Mouse (Mus musculus) G1E (cell line): ENCODE measurements around the gene Grm7. TPM values are rescaled to one million over a fixed set of nuclear protein-coding genes. Genes with fewer than 3 reads are reported as not detected.

Experiments used
- ATAC-seq: 2 replicates; pipeline ENCODE4 v1.8.0; 2016; ENCODE audit warnings: mild to moderate bottlenecking; ENCODE audit not compliant: insufficient number of reproducible peaks, poor library complexity, low FRiP score, severe bottlenecking; ENCODE audit errors: extremely low read depth
- DNase-seq: peaks from one replicate; pipeline ENCODE4 v3.0.0; 2012; ENCODE audit warnings: low spot score
- H3K27me3 ChIP-seq: 2 replicates; pipeline ENCODE4 v1.6.1; 2012; ENCODE audit warnings: mild to moderate bottlenecking, low read length, inconsistent platforms; ENCODE audit not compliant: insufficient read depth
- H3K36me3 ChIP-seq: replicated peaks from 2 replicates; pipeline ENCODE3; 2012; ENCODE audit warnings: mild to moderate bottlenecking, inconsistent platforms
- H3K4me1 ChIP-seq: 2 replicates; pipeline ENCODE4 v1.6.1; 2012; ENCODE audit warnings: low read depth, low read length, inconsistent platforms, mixed read lengths; ENCODE audit not compliant: insufficient read depth
- H3K4me3 ChIP-seq: 2 replicates; pipeline ENCODE4 v1.5.1; 2012; ENCODE audit warnings: low read depth, mild to moderate bottlenecking, inconsistent platforms, low read length, moderate library complexity, mixed read lengths
- H3K9me3 ChIP-seq: replicated peaks from 2 replicates; pipeline ENCODE4 v1.6.1; 2012; ENCODE audit warnings: inconsistent platforms
- CTCF ChIP-seq: IDR thresholded peaks from 2 replicates; pipeline ENCODE4 v1.5.1; 2012; ENCODE audit warnings: low read depth, low read length, inconsistent platforms, mixed read lengths
- GATA1 ChIP-seq: IDR thresholded peaks from 2 replicates; pipeline ENCODE4 v1.6.1; 2012; ENCODE audit warnings: borderline replicate concordance, low read length, inconsistent platforms, mixed read lengths
- GATA2 ChIP-seq: IDR thresholded peaks from 2 replicates; pipeline ENCODE4 v1.6.1; 2012; ENCODE audit warnings: low read depth, low read length, inconsistent platforms, borderline replicate concordance
- POLR2AphosphoS5 ChIP-seq: IDR thresholded peaks from 2 replicates; pipeline ENCODE4 v1.6.1; 2012; ENCODE audit warnings: low read depth, low read length, inconsistent platforms; ENCODE audit not compliant: insufficient replicate concordance
- TAL1 ChIP-seq: conservative IDR thresholded peaks from 2 replicates; pipeline ENCODE4 v1.6.1; 2012; ENCODE audit warnings: low read depth, low read length, inconsistent platforms, mixed read lengths
- polyA plus RNA-seq: library from polyadenylated mRNA; stranded (reverse); fragments of >175 nt; gene quantifications from 2 replicates; pipeline ENCODE4 v1.2.3, GENCODE M21; 2012
- total RNA-seq, 2 experiments: library from RNA; stranded (forward) in 1 of 2; stranded (reverse) in 1 of 2; fragments of 200-1000 nt in 1 of 2; fragments of >200 nt in 1 of 2; fragmentation: Nextera tagmentation in 1 of 2; gene quantifications; 2 replicates each; pipeline ENCODE4 v1.2.3; 2014 to 2017

Gene Grm7
- total and polyA plus RNA-seq, 3 experiments = 0.11 TPM; not detected in 2

DNA sequence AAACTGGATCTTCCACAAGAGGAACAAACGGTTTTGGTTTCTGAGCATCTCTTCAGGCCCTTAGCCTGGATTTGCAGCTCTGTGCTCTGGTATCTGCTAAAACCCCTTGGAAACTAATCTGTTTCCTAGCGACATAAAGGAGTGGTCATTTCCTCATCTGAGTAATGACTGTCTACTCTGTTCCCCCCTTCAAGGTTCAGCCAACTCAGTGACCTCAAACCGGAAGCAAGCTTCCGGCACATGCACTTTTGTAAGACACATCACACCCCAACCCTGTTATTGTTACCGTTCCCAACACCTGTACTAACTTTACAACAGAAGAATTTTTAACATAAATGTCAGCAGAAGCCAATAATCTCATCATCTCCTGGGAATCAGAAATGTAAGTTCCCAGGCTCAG is 166.8 kb downstream of the Grm7 start:
- TF ChIP-seq POLR2AphosphoS5 = no peak
- TF ChIP-seq CTCF = no peak
- no peak for TF ChIP-seq GATA1
- no peak for TF ChIP-seq GATA2
- TF ChIP-seq TAL1 = no peak
- no peaks in the 10 kb centered on the region for H3K27me3 ChIP-seq
- H3K9me3 ChIP-seq = 0 out of 2 replicates have a peak, but pooled peaks cover 2% of the 10 kb centered on the region
- DNase-seq (no peak), ATAC-seq (no peak)
- no peaks in the 10 kb centered on the region for H3K4me1 ChIP-seq
- H3K4me3 ChIP-seq = no peak overlapping the region
- H3K36me3 ChIP-seq = no peaks in the 10 kb centered on the region

DNA sequence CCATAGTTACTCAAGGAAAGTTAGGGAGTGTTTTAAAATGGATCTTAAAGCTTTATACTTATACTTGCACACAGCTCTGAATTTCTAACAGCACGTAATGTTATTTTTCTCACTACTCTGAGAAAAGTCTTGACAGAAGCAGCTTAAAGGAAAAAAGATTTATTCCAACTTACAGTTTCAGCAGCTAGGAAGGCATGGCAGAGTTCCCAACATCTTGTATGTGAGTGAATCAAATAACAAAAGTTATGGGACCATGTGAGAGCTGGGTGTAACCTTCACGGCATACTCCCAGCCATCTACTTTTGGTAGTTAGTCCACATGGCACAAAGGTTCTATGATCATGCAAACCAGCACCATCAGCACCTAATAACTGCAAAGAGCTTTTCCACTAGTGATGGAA is 172.9 kb downstream of the Grm7 start:
- peaks cover 6% of the 10 kb centered on the region for H3K9me3 ChIP-seq
- H3K4me3 ChIP-seq = no peak overlapping the region
- no peak for ATAC-seq
- H3K36me3 ChIP-seq = no peaks in the 10 kb centered on the region
- DNase-seq = no peak
- no peaks in the 10 kb centered on the region for H3K27me3 ChIP-seq
- no peaks in the 10 kb centered on the region for H3K4me1 ChIP-seq
- no peak for TF ChIP-seq GATA2
- TF ChIP-seq POLR2AphosphoS5 = no peak
- TF ChIP-seq GATA1 = no peak
- TF ChIP-seq CTCF = no peak
- TF ChIP-seq TAL1 = no peak

DNA sequence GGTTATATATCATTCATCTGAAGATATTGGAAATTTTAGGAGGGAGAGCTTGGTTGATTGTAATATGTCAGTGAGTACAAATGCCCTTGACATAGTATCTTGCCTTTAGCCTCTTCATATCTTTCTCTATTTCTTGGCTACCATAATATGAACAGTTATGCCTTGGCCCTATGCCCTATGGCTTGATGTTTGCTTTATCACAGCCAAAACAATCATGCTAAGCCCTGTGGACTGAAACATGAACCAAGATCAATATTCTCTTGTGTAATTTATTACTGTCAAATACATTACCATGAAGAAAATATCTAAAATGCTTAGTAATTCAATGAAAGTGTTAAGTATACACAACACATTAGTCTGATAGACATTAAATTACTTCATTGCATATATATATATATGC is 222.9 kb downstream of the Grm7 start:
- no peak for DNase-seq
- no peak overlapping the region for H3K4me3 ChIP-seq
- H3K27me3 ChIP-seq = no peaks in the 10 kb centered on the region

DNA sequence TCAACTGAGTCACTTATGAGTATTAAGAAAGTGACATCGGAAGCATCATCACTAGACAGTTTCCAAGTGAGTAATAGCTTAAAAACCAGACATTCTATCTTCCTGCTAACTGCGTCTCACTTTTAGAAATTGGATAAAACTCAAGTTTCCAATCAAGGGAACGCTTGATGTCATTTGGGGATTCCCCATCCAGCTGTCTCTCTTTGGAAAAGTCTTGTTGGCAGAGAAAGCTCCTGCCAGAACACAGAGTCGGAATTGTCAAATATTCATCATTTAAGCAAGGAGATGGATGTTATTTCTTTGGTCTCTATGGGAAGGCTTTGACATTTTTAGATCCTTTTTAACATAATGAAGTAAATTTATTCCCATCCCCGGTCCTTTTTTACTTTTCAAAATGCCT is 336.6 kb downstream of the Grm7 start:
- DNase-seq = no peak
- no peak for ATAC-seq
- Histone ChIP-seq H3K36me3 (no peaks in the 10 kb centered on the region), H3K27me3 (no peaks in the 10 kb centered on the region), H3K4me3 (no peak overlapping the region), H3K9me3 (no peaks in the 10 kb centered on the region), H3K4me1 (no peaks in the 10 kb centered on the region)
- no peak for TF ChIP-seq GATA1
- no peak for TF ChIP-seq POLR2AphosphoS5
- no peak for TF ChIP-seq TAL1
- no peak for TF ChIP-seq CTCF
- no peak for TF ChIP-seq GATA2

More for the DNA sequence above, 222.9 kb downstream of the Grm7 start:
- H3K4me1 ChIP-seq = no peaks in the 10 kb centered on the region
- TF ChIP-seq CTCF = no peak
- no peak for TF ChIP-seq GATA1
- no peak for TF ChIP-seq GATA2
- TF ChIP-seq TAL1 = no peak
- no peak for TF ChIP-seq POLR2AphosphoS5
- H3K9me3 ChIP-seq = peaks cover 3% of the 10 kb centered on the region; the same call in 1 of the 2 replicates
- ATAC-seq = no peak
- no peaks in the 10 kb centered on the region for H3K36me3 ChIP-seq

DNA sequence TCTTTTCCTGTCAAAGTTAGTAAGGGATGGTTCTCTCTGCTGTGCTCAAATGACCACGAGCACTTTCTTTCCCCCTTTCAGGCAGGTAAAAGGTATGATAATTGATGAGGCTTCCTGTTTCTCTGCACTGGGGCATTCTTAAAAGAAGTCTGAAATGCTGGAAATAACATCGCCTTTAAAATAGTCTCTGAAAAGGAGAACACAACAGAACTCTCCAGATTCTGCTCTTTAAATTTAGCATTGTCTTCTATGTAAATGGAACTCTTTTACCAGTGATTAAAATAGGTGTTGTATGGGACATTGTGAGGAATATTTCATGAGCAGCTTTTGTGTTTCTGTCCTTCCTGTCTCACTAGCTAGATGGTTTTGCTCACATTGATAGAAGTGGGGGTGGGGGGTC is 393.7 kb downstream of the Grm7 start:
- no peaks in the 10 kb centered on the region; the same call in 1 of the 2 replicates for H3K9me3 ChIP-seq
- H3K27me3 ChIP-seq = no peaks in the 10 kb centered on the region
- ATAC-seq (no peak), DNase-seq (no peak)
- H3K4me1 ChIP-seq = no peaks in the 10 kb centered on the region
- H3K36me3 ChIP-seq = no peaks in the 10 kb centered on the region
- TF ChIP-seq TAL1 = no peak
- no peak for TF ChIP-seq POLR2AphosphoS5
- no peak for TF ChIP-seq GATA1
- TF ChIP-seq GATA2 = no peak
- no peak overlapping the region for H3K4me3 ChIP-seq

DNA sequence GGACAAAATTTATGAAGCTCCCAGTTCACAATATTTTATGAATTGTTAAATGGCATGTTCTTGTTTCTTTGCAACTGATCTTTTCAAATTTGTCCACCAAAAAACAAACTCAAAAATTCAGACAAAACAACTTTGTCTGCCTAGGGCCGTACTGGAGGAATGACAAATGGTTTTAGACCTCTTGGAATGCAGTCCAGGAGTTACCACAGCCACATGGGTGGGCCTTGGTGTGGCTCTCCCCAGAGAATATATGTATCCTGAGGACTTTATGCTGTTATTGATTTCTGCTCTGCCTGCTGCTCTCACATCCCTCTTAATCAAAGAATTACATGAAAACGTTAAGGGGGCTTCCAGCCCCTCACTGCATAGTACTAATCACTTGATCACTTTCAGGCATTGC is 400.5 kb downstream of the Grm7 start:
- no peak for ATAC-seq
- no peaks in the 10 kb centered on the region for H3K4me1 ChIP-seq
- no peaks in the 10 kb centered on the region for H3K27me3 ChIP-seq
- no peaks in the 10 kb centered on the region for H3K36me3 ChIP-seq
- H3K4me3 ChIP-seq = no peak overlapping the region
- TF ChIP-seq POLR2AphosphoS5 (no peak), TAL1 (no peak)
- no peak for DNase-seq
- H3K9me3 ChIP-seq = no peaks in the 10 kb centered on the region

DNA sequence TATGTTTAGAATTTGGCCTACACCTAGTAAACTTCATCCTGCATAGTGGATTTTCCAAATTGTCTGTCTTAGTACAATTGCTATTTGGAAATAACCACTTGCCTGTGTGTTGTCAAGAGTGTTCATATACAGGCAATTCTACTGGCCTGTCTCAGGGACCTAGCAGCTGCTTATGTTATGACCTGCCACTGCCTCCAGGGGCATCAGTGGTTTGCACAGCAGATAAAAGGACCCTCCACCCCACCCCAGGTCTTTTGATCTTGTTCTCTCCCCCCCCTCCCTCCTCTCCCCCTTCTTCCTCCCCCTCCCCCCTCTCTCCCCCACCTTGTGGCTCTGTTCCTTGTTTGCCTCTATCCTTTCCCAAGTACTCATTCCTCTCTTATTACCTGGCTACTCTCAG is 403.9 kb downstream of the Grm7 start:
- H3K4me1 ChIP-seq = no peaks in the 10 kb centered on the region
- no peak for DNase-seq
- no peaks in the 10 kb centered on the region for H3K36me3 ChIP-seq
- no peaks in the 10 kb centered on the region for H3K27me3 ChIP-seq
- no peak for ATAC-seq
- no peaks in the 10 kb centered on the region; the same call in 1 of the 2 replicates for H3K9me3 ChIP-seq
- no peak for TF ChIP-seq GATA2
- TF ChIP-seq POLR2AphosphoS5 = no peak
- no peak for TF ChIP-seq CTCF
- no peak overlapping the region for H3K4me3 ChIP-seq
